Mouse (Mus musculus) liver, adult 2 months (tissue): ENCODE measurements around the gene Slc12a5. TPM values are rescaled to one million over a fixed set of nuclear protein-coding genes. Genes with fewer than 3 reads are reported as not detected.

Source experiments
- DNase-seq: peaks from one replicate; pipeline ENCODE4 v3.0.0-alpha.2; 2011; ENCODE audit warnings: low read depth, low spot score; ENCODE audit errors: extremely low read depth
- H3K27ac ChIP-seq: fragments of 200-500 bp; replicated peaks from 2 replicates; pipeline ENCODE4 v1.5.1; 2012; ENCODE audit warnings: low read depth, mild to moderate bottlenecking, control low read depth, inconsistent platforms, low read length; ENCODE audit not compliant: insufficient read depth
- H3K27me3 ChIP-seq: fragments of 200-500 bp; 2 replicates; pipeline ENCODE4 v1.6.1; 2012; ENCODE audit warnings: mild to moderate bottlenecking, moderate library complexity, low read length, inconsistent platforms; ENCODE audit not compliant: control insufficient read depth, insufficient read depth
- H3K36me3 ChIP-seq: fragments of 200-500 bp; 2 replicates; pipeline ENCODE4 v1.6.1; 2012; ENCODE audit warnings: low read length, inconsistent platforms; ENCODE audit not compliant: control insufficient read depth, insufficient read depth
- H3K4me1 ChIP-seq: fragments of 200-500 bp; 2 replicates; pipeline ENCODE4 v1.6.1; 2011; ENCODE audit warnings: low read length; ENCODE audit not compliant: control insufficient read depth, insufficient read depth
- H3K4me3 ChIP-seq: fragments of 200-500 bp; 2 replicates; pipeline ENCODE4 v1.5.1; 2011; ENCODE audit warnings: low read depth, mild to moderate bottlenecking, control low read depth, low read length, moderate library complexity; ENCODE audit not compliant: insufficient read depth
- H3K79me2 ChIP-seq: fragments of 200-500 bp; 2 replicates; pipeline ENCODE4 v1.6.1; 2012; ENCODE audit warnings: inconsistent platforms, mild to moderate bottlenecking, low read length, moderate library complexity; ENCODE audit not compliant: control insufficient read depth, insufficient read depth
- H3K9ac ChIP-seq: fragments of 200-500 bp; 2 replicates; pipeline ENCODE4 v1.6.1; 2012; ENCODE audit warnings: low read depth, mild to moderate bottlenecking, control low read depth, inconsistent platforms, low read length
- CTCF ChIP-seq: fragments of 200-500 bp; IDR thresholded peaks from 2 replicates; pipeline ENCODE4 v1.5.1; 2011; ENCODE audit warnings: low read depth, low read length, control low read depth
- POLR2A ChIP-seq: fragments of 200-500 bp; IDR thresholded peaks from 2 replicates; pipeline ENCODE4 v1.6.1; 2011; ENCODE audit warnings: low read length, control low read depth; ENCODE audit not compliant: insufficient read depth; ENCODE audit errors: extremely low read depth
- WGBS: fragments of 180-500 bp; shearing (Covaris S2); methylation state at CpG from one replicate; pipeline ENCODE4 v1.1.7; 2018; 5-methylcytosine and 5-hydroxymethylcytosine counted together
- polyA plus RNA-seq: library from polyadenylated mRNA; depleted of rRNA; stranded (reverse); fragments of >200 nt; gene quantifications from 2 replicates; pipeline ENCODE4 v1.2.3, GENCODE M21; 2012; rRNA removed
- total RNA-seq: library from RNA; depleted of rRNA; stranded (reverse); fragments of >200 nt; gene quantifications from 2 replicates; pipeline ENCODE4 v1.2.3, GENCODE M21; 2014; rRNA removed

Slc12a5 gene
- total and polyA plus RNA-seq, 2 experiments: 0.46 to 1.1 TPM

DNA sequence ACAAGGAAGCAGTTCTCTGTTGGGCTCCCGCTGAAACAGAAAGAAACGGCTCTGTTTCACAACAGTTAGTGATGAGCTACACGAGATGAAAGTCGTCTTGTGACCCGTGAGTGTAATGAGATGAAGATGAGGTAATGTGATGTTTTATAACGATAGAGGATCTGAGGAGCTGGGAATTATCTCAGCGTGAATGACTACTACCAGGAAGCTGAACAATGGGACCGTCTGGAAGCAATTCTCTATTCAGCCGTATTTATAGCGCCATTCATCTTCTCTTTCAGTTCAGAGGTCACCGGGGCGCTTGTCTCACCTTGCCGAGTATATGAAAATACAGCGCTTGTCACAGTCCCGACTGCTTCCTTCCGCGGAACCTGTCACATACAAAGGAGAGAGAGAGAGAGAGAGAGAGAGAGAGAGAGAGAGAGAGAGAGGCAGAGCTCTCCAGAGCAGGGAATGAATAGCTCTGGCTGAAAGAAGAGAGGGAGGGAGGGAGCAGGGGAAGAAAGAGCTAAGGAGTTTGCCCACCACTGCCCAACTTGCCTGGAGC lies 82.6 kb downstream of the Slc12a5 start:
- 56% methylated on average over 17 of the region's 17 CpGs for WGBS
- no peak overlapping the region for H3K4me3 ChIP-seq
- H3K79me2 ChIP-seq: no peaks in the 10 kb centered on the region
- H3K9ac ChIP-seq: no peak overlapping the region
- no peaks in the 10 kb centered on the region for H3K4me1 ChIP-seq
- DNase-seq: no peak
- no peak overlapping the region for H3K27ac ChIP-seq
- H3K36me3 ChIP-seq: no peaks in the 10 kb centered on the region
- TF ChIP-seq POLR2A (no peak), CTCF (no peak)
- H3K27me3 ChIP-seq: no peaks in the 10 kb centered on the region; the same call in 1 of the 2 replicates

DNA sequence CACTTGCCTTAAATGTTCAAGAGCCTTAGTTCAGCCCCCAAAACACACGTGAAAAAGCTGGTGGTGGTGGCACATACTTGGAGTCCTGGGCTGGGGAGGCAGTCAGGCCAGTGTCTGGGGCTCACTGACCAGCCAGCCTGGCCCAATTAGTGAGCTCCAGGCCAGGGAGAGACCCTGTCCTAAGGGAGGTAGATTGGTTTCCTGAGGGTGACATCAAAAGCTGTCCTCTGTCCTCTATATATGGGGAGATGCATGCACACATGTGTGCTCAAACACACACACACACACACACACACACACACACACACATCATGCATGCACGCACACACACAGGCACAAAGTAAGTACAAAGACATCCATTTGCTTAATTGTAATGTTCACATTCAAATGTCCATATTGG lies 83.1 kb downstream of the Slc12a5 start:
- Histone ChIP-seq H3K4me3 (no peak overlapping the region), H3K27ac (no peak overlapping the region), H3K9ac (no peak overlapping the region), H3K79me2 (no peaks in the 10 kb centered on the region), H3K36me3 (no peaks in the 10 kb centered on the region), H3K4me1 (no peaks in the 10 kb centered on the region), H3K27me3 (no peaks in the 10 kb centered on the region; the same call in 1 of the 2 replicates)
- 66% methylated on average over 2 of the region's 2 CpGs for WGBS
- no peak for DNase-seq
- TF ChIP-seq CTCF (no peak), POLR2A (no peak)

DNA sequence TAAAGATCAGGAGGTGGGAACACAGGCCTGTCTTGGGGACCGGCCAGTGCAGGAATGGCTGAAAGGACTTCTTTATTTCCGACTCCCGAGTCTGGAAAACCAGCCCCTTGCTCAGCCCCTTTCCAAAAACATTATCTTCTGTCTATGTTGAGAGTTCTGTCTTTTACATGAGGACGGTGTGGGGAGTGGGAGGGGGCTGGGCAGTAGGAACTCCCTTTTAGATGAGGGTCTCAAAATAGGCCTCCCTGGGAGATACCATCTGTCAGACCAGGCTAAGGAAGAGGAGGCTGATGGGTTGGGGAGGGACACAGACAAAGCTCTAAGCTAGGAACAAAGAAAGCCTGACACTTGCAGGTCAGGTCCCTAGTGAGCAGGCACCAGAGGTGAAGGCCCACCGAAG lies 88.4 kb downstream of the Slc12a5 start:
- WGBS: 80% methylated on average over 5 of the region's 5 CpGs
- H3K36me3 ChIP-seq: no peaks in the 10 kb centered on the region
- H3K4me3 ChIP-seq: no peak overlapping the region
- no peak overlapping the region for H3K9ac ChIP-seq
- H3K79me2 ChIP-seq: no peaks in the 10 kb centered on the region
- no peak for DNase-seq
- no peaks in the 10 kb centered on the region for H3K4me1 ChIP-seq
- no peaks in the 10 kb centered on the region for H3K27me3 ChIP-seq
- no peak overlapping the region for H3K27ac ChIP-seq
- TF ChIP-seq CTCF (no peak), POLR2A (no peak)

Other genes starting within 250 kb of the Slc12a5 start
- gene Spint5, start 245.5 kb upstream of the Slc12a5 start, total RNA-seq: not detected in 2 replicates
- not detected in 2 replicates for gene Spint5, start 245.5 kb upstream of the Slc12a5 start, polyA plus RNA-seq
- 0.09 and 0.81 TPM in 2 replicates for gene Wfdc3, start 214.9 kb upstream of the Slc12a5 start, total RNA-seq
- 0.07 and 0.21 TPM in 2 replicates for gene Wfdc3, start 214.9 kb upstream of the Slc12a5 start, polyA plus RNA-seq
- 11.8 and 12.9 TPM in 2 replicates for gene Dnttip1, start 214.8 kb upstream of the Slc12a5 start, total RNA-seq
- gene Dnttip1, start 214.8 kb upstream of the Slc12a5 start, polyA plus RNA-seq: 11.9 and 17.6 TPM in 2 replicates
- gene Ube2c, start 190.9 kb upstream of the Slc12a5 start, total RNA-seq: 0.18 and 1.9 TPM in 2 replicates
- gene Ube2c, start 190.9 kb upstream of the Slc12a5 start, polyA plus RNA-seq: 1.2 and 1.5 TPM in 2 replicates
- gene Tnnc2, start 180.8 kb upstream of the Slc12a5 start, total RNA-seq: 6.1 TPM in 1 of 2 replicates, not detected in the other
- not detected in 2 replicates for gene Tnnc2, start 180.8 kb upstream of the Slc12a5 start, polyA plus RNA-seq
- 10.8 and 12.6 TPM in 2 replicates for gene Snx21, start 175.0 kb upstream of the Slc12a5 start, total RNA-seq
- gene Snx21, start 175.0 kb upstream of the Slc12a5 start, polyA plus RNA-seq: 14.4 and 14.6 TPM in 2 replicates
- 19.4 and 25.8 TPM in 2 replicates for gene Acot8, start 155.9 kb upstream of the Slc12a5 start, total RNA-seq
- gene Acot8, start 155.9 kb upstream of the Slc12a5 start, polyA plus RNA-seq: 46.1 and 53.2 TPM in 2 replicates
- gene Zswim3, start 155.7 kb upstream of the Slc12a5 start, total RNA-seq: 0.83 and 1.1 TPM in 2 replicates
- gene Zswim3, start 155.7 kb upstream of the Slc12a5 start, polyA plus RNA-seq: 0.73 and 0.82 TPM in 2 replicates
- 0.55 and 0.81 TPM in 2 replicates for gene Zswim1, start 138.1 kb upstream of the Slc12a5 start, total RNA-seq
- 3.2 and 4.4 TPM in 2 replicates for gene Zswim1, start 138.1 kb upstream of the Slc12a5 start, polyA plus RNA-seq
- 0.18 TPM in 1 of 2 replicates, not detected in the other for gene Spata25, start 132.3 kb upstream of the Slc12a5 start, total RNA-seq
- gene Spata25, start 132.3 kb upstream of the Slc12a5 start, polyA plus RNA-seq: not detected in 2 replicates
- 112 and 135 TPM in 2 replicates for gene Ctsa, start 127.9 kb upstream of the Slc12a5 start, total RNA-seq
- gene Ctsa, start 127.9 kb upstream of the Slc12a5 start, polyA plus RNA-seq: 164 and 279 TPM in 2 replicates
- gene Neurl2, start 127.3 kb upstream of the Slc12a5 start, total RNA-seq: 1.6 and 2.3 TPM in 2 replicates
- 4.5 and 5.6 TPM in 2 replicates for gene Neurl2, start 127.3 kb upstream of the Slc12a5 start, polyA plus RNA-seq
- gene Pltp, start 103.1 kb upstream of the Slc12a5 start, total RNA-seq: 21.7 and 22.1 TPM in 2 replicates
- 49.7 and 92.8 TPM in 2 replicates for gene Pltp, start 103.1 kb upstream of the Slc12a5 start, polyA plus RNA-seq
- gene Pcif1, start 81.5 kb upstream of the Slc12a5 start, total RNA-seq: 9.1 and 12.9 TPM in 2 replicates
- 20.2 and 21.3 TPM in 2 replicates for gene Pcif1, start 81.5 kb upstream of the Slc12a5 start, polyA plus RNA-seq
- 2.4 and 4.0 TPM in 2 replicates for gene Zfp335, start 49.0 kb upstream of the Slc12a5 start, total RNA-seq
- 13.5 and 18.9 TPM in 2 replicates for gene Zfp335, start 49.0 kb upstream of the Slc12a5 start, polyA plus RNA-seq
- gene Mmp9, start 20.0 kb upstream of the Slc12a5 start, total RNA-seq: 0.20 and 0.65 TPM in 2 replicates
- gene Mmp9, start 20.0 kb upstream of the Slc12a5 start, polyA plus RNA-seq: 0.55 and 0.70 TPM in 2 replicates
- 4.3 and 6.8 TPM in 2 replicates for gene Ncoa5, start 74.1 kb downstream of the Slc12a5 start, total RNA-seq
- gene Ncoa5, start 74.1 kb downstream of the Slc12a5 start, polyA plus RNA-seq: 9.2 and 11.5 TPM in 2 replicates
- 0.74 and 1.7 TPM in 2 replicates for gene Cd40, start 94.8 kb downstream of the Slc12a5 start, total RNA-seq
- 0.37 and 1.0 TPM in 2 replicates for gene Cd40, start 94.8 kb downstream of the Slc12a5 start, polyA plus RNA-seq
- gene 1700025C18Rik, start 129.9 kb downstream of the Slc12a5 start, total RNA-seq: not detected in 2 replicates
- gene 1700025C18Rik, start 129.9 kb downstream of the Slc12a5 start, polyA plus RNA-seq: not detected in 2 replicates